Mouse (Mus musculus) lung, postnatal 25 days (tissue): ENCODE data around the gene Eid2b.
A peak's percentile ranks its signal among the peaks of the same experiment; 100 is the strongest.
"Not testable (repeated sequence)": the region's sequence is repeated elsewhere in the genome, so short reads cannot be mapped to it uniquely, and the experiment has no call there.

Experiments used
- DNase-seq: peaks from one replicate; pipeline ENCODE4 v3.0.0; 2022; ENCODE audit warnings: low spot score

The Eid2b gene

DNA sequence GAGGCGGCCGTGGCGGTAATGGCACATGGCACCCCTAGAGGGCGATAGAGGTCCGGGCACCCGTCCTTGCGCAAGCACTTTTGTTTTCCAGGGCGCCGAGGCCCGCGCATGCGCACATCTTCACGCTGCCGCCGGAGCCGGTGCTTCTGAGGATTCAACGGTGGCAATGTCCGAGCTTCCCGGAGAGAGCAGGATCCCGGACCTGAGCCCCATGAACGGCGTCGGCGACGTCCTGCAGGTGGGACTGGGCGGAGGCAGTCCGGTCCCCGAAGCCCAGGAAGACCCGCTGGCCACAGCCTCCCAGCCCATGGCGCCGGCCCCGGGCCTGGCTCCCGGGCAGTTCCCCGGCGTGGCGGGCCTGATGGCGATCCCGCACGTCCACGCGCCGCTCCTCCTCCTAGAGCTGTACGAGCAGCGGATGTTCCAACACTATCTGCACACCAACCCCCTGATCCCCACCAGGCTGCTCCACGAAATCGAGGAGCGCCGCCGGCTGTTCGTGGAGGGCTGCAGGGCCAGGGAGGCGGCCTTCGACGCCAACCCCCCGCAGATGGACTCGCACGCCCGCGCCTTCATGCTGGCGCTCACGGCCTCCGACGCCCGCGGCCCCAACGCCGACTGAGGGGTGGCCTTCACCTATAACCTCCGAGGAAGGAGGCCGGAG lies at the start of gene Eid2b:
Gene Eid2b, plus strand, starts transcription at position 125 of the 664 bp plus-strand sequence.
- DNase-seq, result peak; percentile 94

DNA sequence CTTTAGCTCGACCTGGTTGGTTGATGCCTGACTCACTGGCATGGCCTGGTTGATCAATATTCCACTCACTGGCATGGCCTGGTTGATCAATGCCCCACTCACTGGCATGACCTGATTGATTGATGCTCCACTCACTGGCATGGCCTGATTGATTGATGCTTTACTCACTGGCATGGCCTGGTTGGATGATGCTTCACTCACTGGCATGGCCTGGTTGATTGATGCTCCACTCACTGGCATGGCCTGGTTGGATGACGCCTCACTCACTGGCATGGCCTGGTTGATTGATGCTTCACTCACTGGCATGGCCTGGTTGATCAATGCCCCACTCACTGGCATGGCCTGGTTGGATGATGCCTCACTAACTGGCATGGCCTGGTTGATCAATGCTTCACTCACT lies 33.6 kb upstream of the Eid2b start:
- DNase-seq, result not testable (repeated sequence)

DNA sequence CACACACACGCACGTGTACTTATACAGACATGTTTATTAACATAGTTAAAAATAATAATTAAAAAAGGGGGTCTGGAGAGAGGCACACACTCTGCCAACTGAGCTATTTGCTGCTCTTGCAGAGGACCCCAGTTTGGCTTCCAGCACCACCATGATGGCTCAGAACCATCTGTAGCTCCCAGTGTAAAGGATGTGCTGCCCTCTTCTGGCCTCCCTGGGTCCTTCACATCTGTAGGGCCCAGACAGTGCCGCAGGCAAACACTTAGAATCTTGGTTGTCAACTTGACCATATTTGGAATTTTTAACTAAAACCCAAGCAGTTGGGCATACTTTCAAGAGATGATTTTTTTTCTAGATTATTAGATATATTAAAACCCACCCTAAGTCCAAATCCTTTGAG lies 28.6 kb upstream of the Eid2b start:
- no peak for DNase-seq

DNA sequence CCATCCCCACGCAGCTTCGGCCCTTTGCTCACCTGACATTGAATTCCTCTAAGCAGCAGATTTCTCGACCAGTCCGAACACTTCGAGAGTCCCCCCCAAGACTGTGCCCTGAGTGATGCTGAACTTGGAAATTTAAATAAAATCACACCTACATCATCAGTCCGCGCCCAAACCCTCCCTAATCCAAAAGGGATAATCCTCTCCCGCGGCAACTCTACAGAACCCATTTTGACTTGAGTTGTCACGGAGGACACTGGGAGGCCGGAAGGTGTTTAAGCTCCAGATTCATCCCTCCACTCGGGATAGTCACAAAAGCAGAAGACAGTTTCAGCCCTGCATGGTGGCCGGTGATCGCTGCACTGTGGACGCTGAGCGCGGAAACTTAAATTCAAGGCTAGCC lies 25.6 kb upstream of the Eid2b start:
- DNase-seq, result no peak

DNA sequence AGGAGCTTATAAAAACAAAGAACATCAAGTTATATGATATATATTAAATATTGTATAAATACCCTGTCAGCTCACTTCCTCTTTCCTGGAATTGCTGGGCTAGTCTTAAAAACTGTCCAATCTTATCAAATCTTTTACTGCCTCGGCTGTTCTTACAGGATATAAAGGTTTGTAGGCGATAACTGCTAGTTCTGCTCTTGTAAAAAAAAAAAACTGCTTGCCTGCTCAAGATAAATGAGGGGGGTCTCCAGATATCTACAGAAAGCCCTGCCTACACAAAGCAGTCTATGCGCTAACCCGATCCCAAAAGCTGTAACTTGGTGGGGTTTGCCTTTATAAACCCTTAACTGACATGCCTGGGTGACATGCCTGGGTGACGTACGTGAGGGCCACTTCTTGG lies 22.9 kb upstream of the Eid2b start:
- DNase-seq, result no peak

DNA sequence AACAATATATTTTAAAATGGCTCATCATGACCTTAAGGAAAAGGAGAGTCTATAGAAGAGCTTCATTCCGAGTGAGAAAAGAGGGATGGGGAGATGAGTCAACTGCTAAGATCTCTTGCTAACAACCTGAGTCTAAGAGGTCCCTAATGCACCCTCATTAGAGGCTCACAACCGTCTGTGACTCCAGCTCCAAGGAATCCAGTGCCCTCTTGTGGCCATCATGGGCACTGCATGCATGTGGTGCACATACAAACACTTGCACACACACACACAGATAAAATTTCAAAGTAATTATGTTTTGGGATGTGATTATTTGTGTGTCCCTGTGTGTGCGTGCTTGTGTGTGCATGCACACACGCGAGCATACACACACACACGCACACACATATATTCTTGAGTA lies 22.1 kb upstream of the Eid2b start:
- no peak for DNase-seq

DNA sequence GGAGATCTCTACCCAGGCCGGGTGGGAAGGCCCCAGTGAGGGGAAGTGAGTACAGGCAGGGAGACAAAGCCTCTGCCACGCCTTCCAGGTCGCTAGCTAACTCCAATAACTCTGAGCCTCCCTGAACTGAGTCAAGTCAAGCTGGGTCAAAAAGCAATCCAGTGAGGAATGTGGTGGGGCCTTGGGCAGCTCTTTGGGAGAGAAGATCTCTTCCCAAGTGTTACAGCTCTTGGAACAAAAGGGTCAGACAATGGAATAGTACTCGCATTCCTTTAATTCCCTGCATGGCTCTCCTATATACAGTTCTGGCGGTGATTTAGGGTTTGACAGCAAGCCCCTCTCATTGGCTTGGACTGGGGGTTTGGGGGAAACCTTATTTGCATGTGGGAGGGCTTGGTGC lies 14.7 kb upstream of the Eid2b start:
- DNase-seq, result no peak

DNA sequence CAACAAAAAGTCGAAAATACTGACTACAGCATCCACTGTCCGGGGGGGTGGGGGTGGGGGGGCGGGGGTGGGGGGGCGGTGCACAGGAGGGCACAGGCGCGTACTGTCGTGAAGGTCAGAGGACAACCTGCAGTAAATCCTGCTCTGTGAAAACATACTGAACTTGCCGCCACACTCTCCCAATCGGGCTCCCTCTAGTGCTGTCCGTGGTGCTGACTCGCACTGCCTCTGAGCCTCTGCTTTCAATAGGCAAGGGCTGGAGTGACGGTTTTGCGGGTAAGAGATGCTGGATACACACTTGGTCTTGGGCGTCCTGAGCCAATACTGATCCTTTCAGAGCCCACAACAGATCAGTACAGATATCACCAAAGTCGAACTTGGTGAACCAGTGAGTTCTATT lies 13.8 kb upstream of the Eid2b start:
- peak; percentile 54 for DNase-seq

DNA sequence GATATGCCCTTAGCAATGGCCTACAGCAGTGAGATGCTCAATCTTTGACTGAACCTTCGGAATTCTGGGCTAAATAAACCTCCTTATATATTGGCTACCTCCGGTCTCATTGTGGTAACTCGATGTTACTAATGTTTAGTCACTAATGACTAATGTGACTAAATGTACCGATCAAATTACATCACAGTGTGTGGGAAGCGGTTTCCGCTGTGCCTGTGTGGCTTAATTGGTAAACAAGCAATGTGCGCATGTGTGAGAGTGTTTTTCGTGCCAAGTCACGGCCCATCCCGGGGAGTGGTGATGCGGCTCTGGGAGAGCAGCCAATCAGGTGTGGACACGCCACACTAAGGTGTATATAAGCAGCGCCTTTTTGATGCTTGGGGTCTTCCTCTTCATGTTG lies 12.1 kb upstream of the Eid2b start:
- no peak for DNase-seq

DNA sequence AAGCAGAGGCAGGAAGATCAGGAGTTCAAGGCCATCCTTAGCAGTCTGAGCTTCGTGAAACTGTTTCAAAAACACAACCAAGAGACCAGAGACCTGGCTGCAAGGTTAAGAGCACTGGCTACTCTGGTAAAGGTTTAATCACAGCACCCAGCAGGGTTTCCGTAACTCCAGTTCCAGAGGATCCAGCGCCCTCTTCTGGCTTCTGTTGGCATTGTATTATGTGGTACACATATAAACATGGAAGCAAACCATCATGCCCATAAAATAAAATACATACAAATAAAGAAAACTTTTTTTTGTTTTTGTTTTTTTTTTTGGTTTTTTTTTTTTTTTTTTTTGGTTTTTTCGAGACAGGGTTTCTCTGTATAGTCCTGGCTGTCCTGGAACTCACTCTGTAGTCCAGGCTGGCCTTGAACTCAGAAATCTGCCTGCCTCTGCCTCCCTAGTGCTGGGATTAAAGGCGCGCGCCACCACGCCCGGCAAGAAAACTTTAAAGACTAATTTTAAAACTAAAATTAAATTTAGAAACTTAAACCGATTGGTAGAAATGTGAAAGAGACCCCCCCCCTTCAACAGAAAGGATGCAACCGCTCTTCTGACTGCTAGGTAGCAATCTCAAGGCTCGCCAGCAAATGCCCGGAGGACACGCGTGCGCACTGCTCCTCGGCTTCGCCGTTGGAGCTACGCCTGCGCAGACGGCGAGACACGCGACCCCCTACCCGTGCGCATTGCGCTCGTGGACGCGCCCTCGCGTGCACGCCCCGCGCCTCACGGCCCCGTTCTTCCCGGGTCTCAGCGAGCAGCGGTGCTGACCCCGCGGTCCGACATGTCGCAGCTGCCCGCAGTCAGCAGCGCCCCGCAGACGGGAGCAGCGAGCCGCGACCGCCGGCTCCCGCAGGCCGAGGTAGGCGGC lies 10.2 kb upstream of the Eid2b start, which contains the start of gene Eid2:
Gene Eid2, plus strand, starts transcription at position 753 of the 913 bp plus-strand sequence.
- DNase-seq, result peak; percentile 75

DNA sequence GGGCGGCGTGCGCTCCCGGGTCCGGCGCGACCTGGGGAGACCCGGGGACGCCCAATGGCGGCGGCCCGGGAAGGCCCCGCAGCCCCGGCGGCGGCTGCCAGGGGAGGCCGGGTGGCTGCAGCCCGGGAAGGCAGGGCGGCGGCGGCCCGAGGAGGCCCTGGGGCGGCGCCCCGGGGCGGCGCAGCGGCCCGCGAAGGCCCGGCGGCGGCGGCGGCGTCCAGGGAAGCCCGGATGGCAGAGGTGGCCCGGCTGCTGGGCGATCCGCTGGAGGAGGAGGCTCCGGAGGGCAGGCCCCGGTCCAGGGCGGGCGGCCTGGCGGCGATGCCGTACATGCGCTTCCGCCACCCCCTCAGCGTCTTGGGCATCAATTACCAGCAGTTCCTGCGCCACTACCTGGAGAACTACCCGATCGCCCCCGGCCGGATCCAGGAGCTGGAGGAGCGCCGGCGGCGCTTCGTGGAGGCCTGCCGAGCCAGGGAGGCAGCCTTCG lies 9.5 kb upstream of the Eid2b start:
- peak; percentile 27 for DNase-seq

DNA sequence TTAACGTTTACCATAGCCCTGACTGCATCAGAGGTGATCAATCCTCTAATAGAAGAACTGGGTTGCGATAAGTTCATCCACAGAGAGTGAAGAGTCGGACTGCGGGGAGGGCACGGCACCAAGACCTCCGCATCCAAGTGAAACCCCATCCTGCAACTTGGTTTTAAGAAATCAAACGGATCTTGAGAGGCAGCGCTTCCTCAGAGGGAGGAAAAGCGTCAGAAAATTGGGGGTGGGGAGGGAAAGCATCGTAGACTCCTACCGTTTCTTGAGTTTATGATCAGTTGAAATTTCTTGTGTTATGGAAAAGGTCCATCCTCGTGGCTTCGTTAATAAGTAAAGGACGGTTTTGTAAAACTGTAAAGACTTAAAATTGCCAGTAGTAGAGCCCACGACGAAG lies 9.0 kb upstream of the Eid2b start:
- DNase-seq, result no peak

DNA sequence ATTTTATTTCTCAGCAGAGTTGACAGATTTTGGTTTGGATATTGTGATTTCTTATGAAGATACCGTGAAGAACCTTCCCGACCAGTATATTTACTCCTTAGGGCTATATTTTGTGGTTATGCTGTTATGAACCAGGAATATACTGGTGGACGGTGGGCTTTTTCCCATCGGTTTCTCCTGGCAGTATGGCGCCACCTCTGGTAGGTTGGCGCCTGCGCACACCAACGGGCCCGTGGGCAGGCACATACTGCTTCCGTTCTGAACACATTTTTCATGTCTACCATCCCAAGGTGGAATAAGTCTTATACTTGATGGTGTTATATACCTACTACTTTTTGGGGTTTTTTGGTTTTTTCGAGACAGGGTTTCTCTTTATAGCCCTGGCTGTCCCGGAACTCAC lies 8.2 kb upstream of the Eid2b start:
- no peak for DNase-seq

DNA sequence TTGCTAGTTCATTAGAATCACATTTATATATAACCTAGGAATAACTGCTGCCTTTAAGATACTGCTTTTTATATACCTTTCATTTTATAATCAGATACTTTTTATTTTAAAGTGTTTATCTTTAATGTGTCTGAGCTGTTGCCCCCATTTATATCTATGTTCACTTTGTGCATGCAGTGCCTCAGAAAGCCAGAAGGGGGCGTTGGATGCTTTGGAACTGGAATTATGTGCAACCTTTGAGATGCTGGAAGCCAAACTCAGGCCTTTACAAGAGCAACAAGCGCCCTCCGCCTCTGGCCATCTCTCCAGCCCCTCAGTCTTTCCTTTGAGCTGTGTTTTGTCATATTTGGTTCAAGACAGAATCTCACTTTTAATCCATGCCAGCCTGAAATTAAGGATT lies 5.8 kb upstream of the Eid2b start:
- DNase-seq, result no peak

DNA sequence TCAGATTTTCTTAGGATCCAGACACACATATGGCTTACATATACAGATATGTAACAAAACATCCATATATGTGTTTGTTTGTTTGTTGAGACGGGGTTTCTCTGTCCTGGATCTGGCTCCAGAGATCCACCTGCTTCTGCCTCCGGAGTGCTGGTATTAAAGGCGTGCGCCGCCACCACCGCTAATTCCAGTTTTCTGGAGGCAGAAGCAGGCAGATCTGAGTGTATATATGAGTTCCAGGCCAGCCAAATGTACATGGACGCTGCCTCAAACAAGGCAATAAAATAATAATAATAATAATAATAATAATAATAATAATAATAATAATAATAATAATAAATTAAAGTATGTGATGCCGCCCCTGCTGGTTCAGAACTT lies 313 bp upstream of the Eid2b start:
- DNase-seq, result no peak

DNA sequence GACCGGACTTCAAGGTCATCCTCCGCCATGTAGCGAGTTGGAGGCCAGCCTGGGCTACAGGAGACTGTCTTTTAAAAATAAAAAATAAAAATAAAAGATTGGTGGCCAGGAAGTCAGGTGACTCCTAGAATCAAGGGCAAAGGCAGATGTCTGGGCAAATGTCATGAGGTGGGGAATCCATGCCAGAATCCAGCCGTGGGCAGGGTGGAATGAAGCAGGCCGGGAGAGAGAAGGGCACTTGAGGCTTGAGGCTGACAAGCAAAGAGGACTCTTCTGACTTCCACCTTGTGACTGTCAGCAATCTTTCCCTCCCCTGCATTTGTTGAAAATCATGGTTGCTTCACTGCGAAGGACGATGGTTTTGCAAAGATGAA lies 727 bp downstream of the Eid2b start:
- DNase-seq, result no peak

DNA sequence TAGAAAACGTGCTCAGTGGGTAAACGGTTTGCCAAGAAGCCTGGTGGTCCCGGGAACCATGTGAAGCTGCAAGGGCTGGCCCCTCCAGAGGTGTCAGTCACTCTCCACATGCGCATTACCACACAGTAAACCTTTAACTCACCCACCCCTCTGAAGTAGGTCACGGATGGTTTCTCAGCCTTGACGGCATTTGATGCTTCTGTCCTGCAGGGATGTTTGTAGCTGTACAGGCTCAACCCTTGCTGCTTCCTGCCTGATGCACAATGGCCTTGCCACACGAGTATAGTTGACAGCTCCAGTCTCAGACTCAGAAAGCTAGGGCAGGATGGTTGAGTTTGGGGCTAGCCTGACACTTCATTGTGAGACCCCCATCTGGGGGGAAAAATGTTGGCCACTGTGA lies 3.1 kb downstream of the Eid2b start:
- DNase-seq, result no peak

DNA sequence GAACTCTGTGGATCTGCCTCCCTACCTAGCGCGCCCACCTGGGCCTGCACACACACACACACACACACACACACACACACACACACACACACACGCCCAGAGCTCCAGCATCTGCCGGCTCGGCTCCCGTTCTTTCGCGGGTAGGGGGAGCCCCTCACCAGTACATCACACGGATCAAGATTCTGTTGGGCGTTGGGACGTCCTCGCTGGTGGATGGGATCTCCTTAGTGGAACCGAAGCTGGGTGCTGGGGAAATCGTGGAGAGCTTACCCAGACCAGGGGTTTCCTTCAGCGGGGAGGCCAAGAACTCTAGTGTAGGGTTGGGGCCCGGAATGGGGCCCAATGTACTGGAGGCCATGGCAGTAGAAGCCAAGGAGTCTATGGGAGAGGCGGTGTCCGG lies 12.6 kb downstream of the Eid2b start:
- no peak for DNase-seq

DNA sequence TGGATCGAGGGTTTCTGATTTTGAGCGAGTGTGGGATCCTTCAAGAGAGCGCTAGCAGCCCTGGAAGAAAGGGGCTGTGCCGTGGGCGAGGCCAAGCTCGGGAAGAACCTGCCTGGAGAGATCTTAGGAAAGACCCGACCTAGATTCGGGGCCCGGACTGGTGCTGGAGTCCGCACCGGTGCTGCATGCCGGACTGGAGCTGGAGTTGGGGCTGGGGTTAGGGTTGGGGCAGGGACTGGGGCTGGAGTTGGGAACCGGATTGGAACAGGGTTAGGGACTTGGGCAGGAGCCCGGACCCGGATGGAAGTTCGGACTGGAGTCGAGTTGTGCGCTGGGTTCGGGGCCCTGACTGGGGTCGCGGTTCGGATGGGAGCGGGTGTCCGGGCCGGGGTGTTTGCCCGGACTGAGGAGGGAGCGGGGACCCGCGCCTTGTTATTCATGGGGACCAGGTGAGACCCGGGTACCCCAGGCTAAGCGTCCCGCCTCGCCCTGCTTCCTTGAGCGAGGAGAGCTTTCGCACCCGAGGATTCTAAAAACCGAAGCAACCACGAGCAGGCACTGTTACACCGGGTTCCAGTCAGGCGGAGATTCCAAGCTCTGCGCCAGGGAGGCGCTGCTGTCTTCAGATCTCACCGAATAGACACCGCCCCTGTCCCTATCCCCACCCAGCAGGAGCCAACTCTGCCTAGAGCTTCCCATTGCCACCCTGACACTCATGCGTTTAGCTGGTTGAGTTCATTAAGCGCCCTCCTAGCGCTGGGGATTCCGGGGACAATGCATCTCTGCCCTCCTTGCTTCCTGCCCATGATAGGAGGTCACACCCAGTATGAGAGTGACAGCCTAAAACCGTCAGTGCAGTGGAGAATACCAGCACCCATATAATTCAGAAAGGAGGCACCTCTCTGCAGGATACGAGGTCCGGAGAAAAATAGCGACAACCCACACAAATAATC lies 13.4 kb downstream of the Eid2b start, which contains the start of gene Selenov:
Gene Selenov, minus strand, starts transcription at position 549 of the 953 bp plus-strand sequence.
- DNase-seq, result no peak

DNA sequence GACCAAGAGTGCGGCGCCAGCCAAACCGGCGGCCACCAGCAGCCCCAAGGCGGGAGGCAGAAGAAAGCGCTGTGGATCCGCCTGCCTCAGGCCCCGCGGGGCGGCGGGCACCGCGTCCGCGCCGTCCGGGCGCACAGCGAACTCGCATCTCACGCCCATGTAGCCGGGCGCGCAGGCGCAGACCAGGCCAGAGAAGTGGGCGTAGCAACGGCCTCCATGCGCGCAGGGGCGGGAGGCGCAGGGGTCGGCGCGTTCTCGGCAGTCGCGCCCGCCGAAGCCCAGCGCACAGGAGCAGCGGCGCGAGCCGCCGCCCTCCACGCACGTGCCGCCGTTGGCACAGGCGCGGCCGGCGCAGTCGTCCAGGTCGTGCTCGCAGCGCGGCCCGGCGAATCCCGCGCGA lies 16.9 kb downstream of the Eid2b start:
- peak; percentile 21 for DNase-seq

DNA sequence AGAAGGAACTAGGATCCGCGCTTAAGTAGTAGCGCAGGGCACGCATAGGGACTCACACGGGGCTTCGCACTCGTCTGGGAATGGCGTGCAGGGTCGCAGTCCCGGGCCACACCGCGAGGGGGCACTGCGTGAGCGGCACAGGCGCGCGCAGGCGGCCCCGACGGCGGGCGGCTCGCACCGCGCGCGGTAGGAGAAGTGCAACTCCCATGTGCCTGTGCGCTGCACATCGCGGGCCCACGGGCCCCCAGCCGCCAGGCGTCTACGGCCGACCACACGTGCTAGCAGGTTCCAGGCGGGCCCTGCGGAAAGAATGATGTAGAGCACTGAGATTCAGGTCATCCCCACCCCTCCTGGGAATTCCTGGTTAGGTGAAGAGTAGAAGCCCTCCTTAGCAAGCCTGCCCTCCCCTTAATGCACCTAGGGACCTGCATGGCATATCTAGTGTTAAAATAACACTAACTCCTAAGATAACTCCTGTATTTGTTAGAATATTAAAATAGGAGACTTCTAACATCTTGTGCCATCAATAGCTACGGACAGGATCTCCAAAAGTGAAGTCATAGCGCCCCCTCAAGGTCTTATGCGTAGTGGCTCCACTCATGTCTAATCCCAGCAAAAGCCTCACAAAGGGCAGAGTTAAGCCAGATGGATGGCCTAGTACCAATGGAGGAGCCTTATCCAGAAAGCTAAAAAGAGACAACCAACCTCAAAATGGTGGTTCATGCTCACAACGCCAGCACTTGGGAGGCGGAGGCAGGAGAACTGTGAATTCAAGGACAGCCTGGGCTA lies 21.5 kb downstream of the Eid2b start:
- peak; percentile 39 for DNase-seq
